Mouse (Mus musculus) left cerebral cortex, postnatal 14 days (tissue): ENCODE results near the gene Zbtb3. TPM values are rescaled to one million over a fixed set of nuclear protein-coding genes. Genes with fewer than 3 reads are reported as not detected.
A peak's percentile ranks its signal among the peaks of the same experiment; 100 is the strongest.
"Not testable (repeated sequence)": the region's sequence is repeated elsewhere in the genome, so short reads cannot be mapped to it uniquely, and the experiment has no call there.

ENCODE experiments used
- DNase-seq, 2 experiments: peaks; one replicate each; pipeline ENCODE4 v3.0.0; 2021 to 2022; ENCODE audit warnings: low spot score in 2 of 2, mixed read lengths in 1 of 2
- intact Hi-C: fragments of 180-260 bp; cut with DNase I; formaldehyde crosslinking; loops from one replicate; pipeline ENCODE4 v1.15.1; 2025
- total RNA-seq, 2 experiments: library from RNA; stranded (reverse); gene quantifications; 2 replicates each; pipeline ENCODE4 v1.2.3; 2021

Zbtb3 gene
- total RNA-seq, 2 experiments from 2014 or later, result 4.2 to 5.1 TPM

GRCm38 (mm10) chr19:8798264-8798946 is 4.0 kb upstream of the Zbtb3 start, which contains the start of gene Polr2g:
TSS of gene Polr2g (minus strand) at chr19:8798577.
- DNase-seq, result peak; percentile 92 to 95
- intact Hi-C loops, result no loop called here

GRCm38 (mm10) chr19:8798947-8799315 is 3.4 kb upstream of the Zbtb3 start:
- DNase-seq, result no peak
- intact Hi-C loops, result no loop called here

GRCm38 (mm10) chr19:8803204-8803780 is 937 bp downstream of the Zbtb3 start:
- intact Hi-C loops, result no loop called here
- DNase-seq, result no peak

- intact Hi-C loops, result no loop called here
- DNase-seq, result no peak
These were observed 1.7 kb downstream of the Zbtb3 start for GRCm38 (mm10) chr19:8803879-8804660.

GRCm38 (mm10) chr19:8806810-8807209 is 4.5 kb downstream of the Zbtb3 start:
- DNase-seq, result no peak
- intact Hi-C loops, result no loop called here

- DNase-seq, result no peak
- intact Hi-C loops, result no loop called here
These were observed 13.5 kb downstream of the Zbtb3 start for GRCm38 (mm10) chr19:8815812-8816211.

GRCm38 (mm10) chr19:8817001-8817400 is 14.6 kb downstream of the Zbtb3 start:
- intact Hi-C loops, result no loop called here
- DNase-seq, result no peak

- intact Hi-C loops, result no loop called here
- DNase-seq, result no peak
These were observed 16.0 kb downstream of the Zbtb3 start for GRCm38 (mm10) chr19:8818301-8818798.

GRCm38 (mm10) chr19:8818801-8819595 is 16.6 kb downstream of the Zbtb3 start, which contains the start of gene Ttc9c:
TSS of gene Ttc9c (minus strand) at chr19:8819333.
- peak; percentile 97 to 99 for DNase-seq
- intact Hi-C loops, result no loop called here

GRCm38 (mm10) chr19:8819596-8820423 is 17.5 kb downstream of the Zbtb3 start, which contains the start of gene Hnrnpul2:
TSS of gene Hnrnpul2 (plus strand) at chr19:8820010.
- peak; percentile 99 for DNase-seq
- intact Hi-C loops, result loop anchor here (5.0 kb wide), 1 partner anchor 73 kb away; no protein-coding TSS in a partner anchor

- intact Hi-C loops, result loop anchor here (5.0 kb wide), 1 partner anchor 73 kb away; no protein-coding TSS in a partner anchor
- DNase-seq, result no peak
These were observed 18.1 kb downstream of the Zbtb3 start for GRCm38 (mm10) chr19:8820424-8820956.

- intact Hi-C loops, result loop anchor here (5.0 kb wide), 1 partner anchor 74 kb away; no protein-coding TSS in a partner anchor
- DNase-seq, result no peak
These were observed 18.8 kb downstream of the Zbtb3 start for GRCm38 (mm10) chr19:8821146-8821545.

- intact Hi-C loops, result loop anchor here (5.0 kb wide), 1 partner anchor 75 kb away; no protein-coding TSS in a partner anchor
These were observed 20.3 kb downstream of the Zbtb3 start for GRCm38 (mm10) chr19:8822696-8823095.

GRCm38 (mm10) chr19:8829660-8830059 is 27.3 kb downstream of the Zbtb3 start, which contains the start of gene AC129217.1:
TSS of gene AC129217.1 (plus strand) at chr19:8829773.
- no peak for DNase-seq
- intact Hi-C loops, result no loop called here

More at GRCm38 (mm10) chr19:8822696-8823095, 20.3 kb downstream of the Zbtb3 start:
- no peak for DNase-seq

GRCm38 (mm10) chr19:8830664-8831063 is 28.3 kb downstream of the Zbtb3 start:
- intact Hi-C loops, result no loop called here
- DNase-seq, result no peak

- no peak for DNase-seq
- intact Hi-C loops, result no loop called here
These were observed 28.9 kb downstream of the Zbtb3 start for GRCm38 (mm10) chr19:8831262-8831661.

- DNase-seq, result no peak
- intact Hi-C loops, result no loop called here
These were observed 30.6 kb downstream of the Zbtb3 start for GRCm38 (mm10) chr19:8832971-8833370.

- DNase-seq, intact Hi-C loops: not testable (repeated sequence)
These were observed 34.0 kb downstream of the Zbtb3 start for GRCm38 (mm10) chr19:8836327-8836726.
